ENCODE assay signal across 9 mouse cellular contexts in genomic region chr14:60688509-60689205, GRCm38 (mm10). TPM values are rescaled to one million over a fixed set of nuclear protein-coding genes. Genes with fewer than 3 reads are reported as not detected.
A peak's percentile ranks its signal among the peaks of the same experiment; 100 is the strongest.
DNase-seq lines count a peak whose midpoint lies in the region; ATAC-seq and TF ChIP-seq lines count a peak whose summit lies in the region.
"Had no signal": no experiment of that assay in that cellular context is flagged by ENCODE, and none has a peak within 500 bp of the region (broad histone marks: within the 10 kb centered on the region; RNA-seq: fewer than 3 reads in every experiment).

No protein-coding gene starts in this region.

- H3K9me3 ChIP-seq in heart, embryonic 12.5 days (replicated peaks): no peaks in the 10 kb centered on the region
- no peaks in the 10 kb centered on the region for H3K9me3 ChIP-seq in limb, embryonic 11.5 days (ENCODE audit: control insufficient read depth, low read length)
- no peaks in the 10 kb centered on the region for H3K9me3 ChIP-seq in midbrain, embryonic 13.5 days

- H3K27me3 ChIP-seq in heart, adult 2 months (ENCODE audit: control insufficient read depth, insufficient read depth, low read length): no peaks in the 10 kb centered on the region
- H3K27me3 ChIP-seq in heart, embryonic 12.5 days (replicated peaks): peaks cover 5% of the 10 kb centered on the region; the same call in 1 of the 2 replicates
- H3K27me3 ChIP-seq in limb, embryonic 11.5 days (ENCODE audit: control insufficient read depth, insufficient read depth, low read length): no peaks in the 10 kb centered on the region
- H3K27me3 ChIP-seq in midbrain, embryonic 13.5 days: no peaks in the 10 kb centered on the region

- WGBS in heart, adult 2 months: 32% methylated on average over 7 of the region's 7 CpGs
- 41% methylated on average over 7 of the region's 7 CpGs for WGBS in heart, embryonic 12.5 days
- 54% methylated on average over 7 of the region's 7 CpGs for WGBS in limb, embryonic 11.5 days
- WGBS in midbrain, embryonic 13.5 days: 39% methylated on average over 7 of the region's 7 CpGs

- no peak overlapping the region for H3K9ac ChIP-seq in heart, adult 2 months (ENCODE audit: low read depth, low read length)
- H3K9ac ChIP-seq in heart, embryonic 12.5 days: no peak overlapping the region
- no peak overlapping the region for H3K9ac ChIP-seq in limb, embryonic 11.5 days (ENCODE audit: low read length)
- no peak overlapping the region for H3K9ac ChIP-seq in midbrain, embryonic 13.5 days (replicated peaks)

- H3K36me3 ChIP-seq in heart, adult 2 months (ENCODE audit: control insufficient read depth, insufficient read depth, low read length): no peaks in the 10 kb centered on the region
- no peaks in the 10 kb centered on the region for H3K36me3 ChIP-seq in heart, embryonic 12.5 days
- H3K36me3 ChIP-seq in limb, embryonic 11.5 days (ENCODE audit: control insufficient read depth, insufficient read depth, low read length): no peaks in the 10 kb centered on the region
- 0 out of 2 replicates have a peak, but pooled peaks cover 4% of the 10 kb centered on the region for H3K36me3 ChIP-seq in midbrain, embryonic 13.5 days

- H3K79me2 ChIP-seq in heart, adult 2 months (replicated peaks; ENCODE audit: control insufficient read depth, insufficient read depth, low read length): no peaks in the 10 kb centered on the region

- H3K4me2 ChIP-seq in heart, embryonic 12.5 days: no peak overlapping the region
- no peak overlapping the region for H3K4me2 ChIP-seq in limb, embryonic 11.5 days (ENCODE audit: low read depth, severe bottlenecking)
- no peak overlapping the region for H3K4me2 ChIP-seq in midbrain, embryonic 13.5 days (replicated peaks)

- peaks cover 4% of the 10 kb centered on the region for H3K4me1 ChIP-seq in heart, adult 2 months (ENCODE audit: control insufficient read depth, insufficient read depth, low read length)
- H3K4me1 ChIP-seq in heart, embryonic 12.5 days (replicated peaks): peaks cover 9% of the 10 kb centered on the region; the same call in 1 of the 2 replicates
- H3K4me1 ChIP-seq in limb, embryonic 11.5 days (ENCODE audit: control insufficient read depth, insufficient read depth, low read length): no peaks in the 10 kb centered on the region
- H3K4me1 ChIP-seq in midbrain, embryonic 13.5 days (replicated peaks): peaks cover 74% of the 10 kb centered on the region

- intact Hi-C loops in heart, adult 2 months (cut with DNase I): loop anchor here (1.0 to 5.0 kb wide), 2 partner anchors 101 to 163 kb away; no protein-coding TSS in a partner anchor

- peak; percentile 90 for TF ChIP-seq CTCF in heart, adult 2 months (IDR thresholded peaks at IDR 0.05)

- no peak; the same call in 1 of the 2 replicates for ATAC-seq in heart, embryonic 12.5 days (ENCODE audit: insufficient number of reproducible peaks, low FRiP score)
- no peak for ATAC-seq in limb, embryonic 11.5 days (ENCODE audit: insufficient number of reproducible peaks, low FRiP score, low TSS enrichment, low read depth)
- peak; percentile 57 for ATAC-seq in midbrain, embryonic 13.5 days

- DNase-seq in heart, adult 2 months: peak; percentile 66 to 69
- peak; percentile 88 for DNase-seq in cerebellum, postnatal 14 days
- peak; percentile 64 to 72 for DNase-seq in frontal cortex, postnatal 36 days (ENCODE audit: low spot score in 2 of 2)
- peak; percentile 77 for DNase-seq in kidney, adult 18-20 months
- peak; percentile 76 for DNase-seq in limb, embryonic 11.5 days (ENCODE audit: low spot score)
- DNase-seq in spleen, postnatal 10 days (ENCODE audit: low spot score in 2 of 2): peak; percentile 44 to 75

- TF ChIP-seq EP300 in heart, adult 2 months (IDR thresholded peaks at IDR 0.05; ENCODE audit: insufficient read depth, low read depth, low read length): peak; percentile 79; the same call in 1 of the 2 replicates

- H3K27ac ChIP-seq in heart, adult 2 months: no peak overlapping the region
- no peak overlapping the region for H3K27ac ChIP-seq in heart, embryonic 12.5 days (ENCODE audit: poor library complexity, severe bottlenecking)
- no peak overlapping the region for H3K27ac ChIP-seq in limb, embryonic 11.5 days (replicated peaks; ENCODE audit: low read depth, low read length)
- H3K27ac ChIP-seq in midbrain, embryonic 13.5 days: no peak overlapping the region
- H3K27ac ChIP-seq: macrophage had no signal

- TF ChIP-seq POLR2A in heart, adult 2 months (IDR thresholded peaks at IDR 0.05; ENCODE audit: insufficient read depth, low read depth, low read length): no peak

- no peak overlapping the region for H3K4me3 ChIP-seq in heart, adult 2 months
- H3K4me3 ChIP-seq in heart, embryonic 12.5 days: no peak overlapping the region
- no peak overlapping the region for H3K4me3 ChIP-seq in limb, embryonic 11.5 days (ENCODE audit: low read depth, low read length)
- H3K4me3 ChIP-seq in midbrain, embryonic 13.5 days (replicated peaks): no peak overlapping the region

RNA-seq across cellular contexts. Expression of gene Spata13, which starts 54.9 kb away (rescaled TPM):
- total RNA-seq in heart, adult 2 months (2021): 10 to 100 TPM; 13.1 to 14.7 TPM
- 9.5 and 14.4 TPM in 2 replicates for polyA plus RNA-seq in heart, adult 2 months (2012; rRNA removed)
- polyA plus RNA-seq in heart, embryonic 12.5 days (2016; fragmentation: Nextera tagmentation; extraction: Ambion mirVana): 21.0 and 22.4 TPM in 2 replicates
- 10.8 and 16.1 TPM in 2 replicates for polyA plus RNA-seq in limb, embryonic 11.5 days (2014; fragmentation: Nextera tagmentation; extraction: Ambion mirVana)
- 41.3 and 47.4 TPM in 2 replicates for polyA plus RNA-seq in midbrain, embryonic 13.5 days (2015; fragmentation: Nextera tagmentation; extraction: Ambion mirVana)
